Mouse (Mus musculus): ENCODE results near the gene Tanc1. TPM values are rescaled to one million over a fixed set of nuclear protein-coding genes. Genes with fewer than 3 reads are reported as not detected.

Gene Tanc1
- total and polyA plus RNA-seq, 3 experiments, result 0.03 to 6.9 (median 0.49) TPM

DNA sequence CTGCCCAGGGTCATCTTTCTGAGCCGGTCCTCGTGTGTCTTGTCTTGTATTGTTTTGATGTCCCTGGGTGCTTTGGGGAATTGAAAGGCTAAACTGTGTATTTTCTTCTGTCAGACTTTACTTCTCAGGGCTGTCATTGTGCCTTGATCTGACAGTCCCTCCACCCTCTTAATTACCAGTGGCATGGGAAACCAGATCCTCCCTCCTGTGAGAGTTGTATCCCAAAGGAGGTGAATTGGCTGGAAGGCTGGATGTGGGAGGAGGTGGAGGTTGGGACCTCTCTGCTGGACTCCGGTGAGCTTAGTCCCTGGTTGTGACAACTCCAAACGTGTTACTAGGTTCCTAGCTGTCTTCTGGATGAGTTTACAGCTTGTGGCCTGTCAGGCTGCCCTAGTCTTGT, 60.2 kb downstream of the Tanc1 start:
- no peak overlapping the region for H3K4me3 ChIP-seq (ENCODE audit: low read depth, low read length)
- DNase-seq (ENCODE audit: low spot score) (no peak), ATAC-seq (ENCODE audit: extremely low read depth, insufficient number of reproducible peaks, low FRiP score, poor library complexity, severe bottlenecking) (no peak)
- peaks cover 4% of the 10 kb centered on the region; the same call in 1 of the 2 replicates for H3K27me3 ChIP-seq (ENCODE audit: insufficient read depth, low read length)
- H3K36me3 ChIP-seq (replicated peaks), result no peaks in the 10 kb centered on the region
- no peaks in the 10 kb centered on the region for H3K4me1 ChIP-seq (ENCODE audit: insufficient read depth, low read depth, low read length)
- no peak for TF ChIP-seq POLR2AphosphoS5 (IDR thresholded peaks at IDR 0.05; ENCODE audit: insufficient replicate concordance, low read depth, low read length)
- no peak for TF ChIP-seq GATA2 (IDR thresholded peaks at IDR 0.05; ENCODE audit: borderline replicate concordance, low read depth, low read length)
- TF ChIP-seq GATA1 (IDR thresholded peaks at IDR 0.05; ENCODE audit: borderline replicate concordance, low read length), result no peak
- TF ChIP-seq CTCF (IDR thresholded peaks at IDR 0.05; ENCODE audit: low read depth, low read length), result no peak
- TF ChIP-seq TAL1 (conservative IDR thresholded peaks at IDR 0.05; ENCODE audit: low read depth, low read length), result no peak
- H3K9me3 ChIP-seq (replicated peaks), result no peaks in the 10 kb centered on the region

- ATAC-seq (ENCODE audit: extremely low read depth, insufficient number of reproducible peaks, low FRiP score, poor library complexity, severe bottlenecking) (no peak), DNase-seq (ENCODE audit: low spot score) (no peak)
- TF ChIP-seq POLR2AphosphoS5 (IDR thresholded peaks at IDR 0.05; ENCODE audit: insufficient replicate concordance, low read depth, low read length) (no peak), TAL1 (conservative IDR thresholded peaks at IDR 0.05; ENCODE audit: low read depth, low read length) (no peak), GATA1 (IDR thresholded peaks at IDR 0.05; ENCODE audit: borderline replicate concordance, low read length) (no peak), CTCF (IDR thresholded peaks at IDR 0.05; ENCODE audit: low read depth, low read length) (no peak), GATA2 (IDR thresholded peaks at IDR 0.05; ENCODE audit: borderline replicate concordance, low read depth, low read length) (no peak)
- no peak overlapping the region for H3K4me3 ChIP-seq (ENCODE audit: low read depth, low read length)
- H3K9me3 ChIP-seq (replicated peaks), result no peaks in the 10 kb centered on the region
- H3K4me1 ChIP-seq (ENCODE audit: insufficient read depth, low read depth, low read length), result no peaks in the 10 kb centered on the region
- peaks cover 4% of the 10 kb centered on the region; the same call in 1 of the 2 replicates for H3K27me3 ChIP-seq (ENCODE audit: insufficient read depth, low read length)
- no peaks in the 10 kb centered on the region for H3K36me3 ChIP-seq (replicated peaks)
These were observed 60.8 kb downstream of the Tanc1 start for GRCm38 (mm10) chr2:59672686-59673085.

- ATAC-seq (ENCODE audit: extremely low read depth, insufficient number of reproducible peaks, low FRiP score, poor library complexity, severe bottlenecking) (no peak), DNase-seq (ENCODE audit: low spot score) (no peak)
- H3K36me3 ChIP-seq (replicated peaks), result no peaks in the 10 kb centered on the region
- TF ChIP-seq POLR2AphosphoS5 (IDR thresholded peaks at IDR 0.05; ENCODE audit: insufficient replicate concordance, low read depth, low read length) (no peak), CTCF (IDR thresholded peaks at IDR 0.05; ENCODE audit: low read depth, low read length) (no peak), GATA1 (IDR thresholded peaks at IDR 0.05; ENCODE audit: borderline replicate concordance, low read length) (no peak), GATA2 (IDR thresholded peaks at IDR 0.05; ENCODE audit: borderline replicate concordance, low read depth, low read length) (no peak), TAL1 (conservative IDR thresholded peaks at IDR 0.05; ENCODE audit: low read depth, low read length) (no peak)
- H3K4me3 ChIP-seq (ENCODE audit: low read depth, low read length), result no peak overlapping the region
- no peaks in the 10 kb centered on the region for H3K4me1 ChIP-seq (ENCODE audit: insufficient read depth, low read depth, low read length)
- no peaks in the 10 kb centered on the region for H3K9me3 ChIP-seq (replicated peaks)
- H3K27me3 ChIP-seq (ENCODE audit: insufficient read depth, low read length), result peaks cover 4% of the 10 kb centered on the region; the same call in 1 of the 2 replicates
These were observed 61.5 kb downstream of the Tanc1 start for GRCm38 (mm10) chr2:59673351-59673750.

DNA sequence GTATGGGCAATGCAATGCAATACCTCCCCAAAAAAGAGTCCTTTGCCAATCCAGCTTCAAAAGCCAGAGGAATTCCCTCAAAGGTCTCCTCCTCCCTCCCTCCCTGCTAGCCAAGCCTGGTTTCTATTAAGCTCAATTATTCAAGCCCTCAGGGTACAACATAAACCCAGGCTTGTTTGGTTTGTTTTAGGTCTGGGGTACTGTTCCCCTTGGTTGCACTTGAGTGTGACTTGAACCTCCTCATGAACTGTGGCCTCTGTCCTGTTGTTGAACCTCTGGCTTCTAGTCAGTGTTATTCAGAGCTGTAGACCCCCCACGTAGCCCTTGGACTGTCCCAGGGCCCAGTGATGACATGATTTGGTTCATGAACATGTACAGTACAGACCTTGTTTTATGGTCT, 62.0 kb downstream of the Tanc1 start:
- no peaks in the 10 kb centered on the region for H3K4me1 ChIP-seq (ENCODE audit: insufficient read depth, low read depth, low read length)
- TF ChIP-seq CTCF (IDR thresholded peaks at IDR 0.05; ENCODE audit: low read depth, low read length) (no peak), GATA2 (IDR thresholded peaks at IDR 0.05; ENCODE audit: borderline replicate concordance, low read depth, low read length) (no peak), GATA1 (IDR thresholded peaks at IDR 0.05; ENCODE audit: borderline replicate concordance, low read length) (no peak), POLR2AphosphoS5 (IDR thresholded peaks at IDR 0.05; ENCODE audit: insufficient replicate concordance, low read depth, low read length) (no peak), TAL1 (conservative IDR thresholded peaks at IDR 0.05; ENCODE audit: low read depth, low read length) (no peak)
- H3K9me3 ChIP-seq (replicated peaks), result no peaks in the 10 kb centered on the region
- no peaks in the 10 kb centered on the region for H3K36me3 ChIP-seq (replicated peaks)
- H3K27me3 ChIP-seq (ENCODE audit: insufficient read depth, low read length), result peaks cover 4% of the 10 kb centered on the region; the same call in 1 of the 2 replicates
- DNase-seq (ENCODE audit: low spot score) (no peak), ATAC-seq (ENCODE audit: extremely low read depth, insufficient number of reproducible peaks, low FRiP score, poor library complexity, severe bottlenecking) (no peak)
- no peak overlapping the region for H3K4me3 ChIP-seq (ENCODE audit: low read depth, low read length)

DNA sequence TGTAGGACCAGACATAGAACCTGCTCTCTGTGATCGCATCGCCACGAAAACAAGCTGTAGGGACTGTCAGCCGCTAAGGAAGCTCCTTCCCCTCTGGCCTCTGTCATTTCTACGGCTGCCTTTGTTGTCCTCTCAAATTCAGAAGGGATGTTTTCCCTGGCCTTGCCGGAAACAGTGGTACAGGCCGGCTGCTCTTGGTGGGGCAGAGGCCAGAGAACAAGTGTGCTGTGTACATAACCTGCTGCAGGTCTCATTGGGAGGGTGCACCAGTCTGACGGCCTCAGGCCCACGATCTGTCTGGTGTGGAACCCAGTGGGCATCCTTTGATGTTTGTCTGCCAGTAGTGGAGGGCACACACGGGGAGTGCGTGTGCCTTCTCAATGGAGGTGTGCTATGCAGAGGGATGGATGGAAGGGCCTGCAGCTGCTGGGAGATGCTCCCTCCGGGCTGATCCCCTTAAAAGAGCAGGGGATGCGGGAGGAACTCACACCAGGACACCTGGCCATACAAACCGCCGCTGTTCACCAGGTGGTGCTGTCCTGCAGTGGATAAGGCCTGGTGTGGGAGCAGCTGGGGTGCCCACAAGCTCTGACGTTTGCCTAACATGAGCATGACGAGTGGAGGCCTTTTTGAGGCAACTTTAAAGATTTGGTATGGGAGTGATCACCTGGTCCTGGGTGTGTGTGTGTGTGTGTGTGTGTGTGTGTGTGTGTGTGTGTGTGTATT, 63.6 kb downstream of the Tanc1 start:
- DNase-seq (ENCODE audit: low spot score) (no peak), ATAC-seq (ENCODE audit: extremely low read depth, insufficient number of reproducible peaks, low FRiP score, poor library complexity, severe bottlenecking) (no peak)
- H3K4me3 ChIP-seq (ENCODE audit: low read depth, low read length), result no peak overlapping the region
- H3K9me3 ChIP-seq (replicated peaks), result no peaks in the 10 kb centered on the region
- TF ChIP-seq TAL1 (conservative IDR thresholded peaks at IDR 0.05; ENCODE audit: low read depth, low read length), result no peak
- TF ChIP-seq GATA1 (IDR thresholded peaks at IDR 0.05; ENCODE audit: borderline replicate concordance, low read length), result no peak
- TF ChIP-seq GATA2 (IDR thresholded peaks at IDR 0.05; ENCODE audit: borderline replicate concordance, low read depth, low read length), result no peak
- TF ChIP-seq CTCF (IDR thresholded peaks at IDR 0.05; ENCODE audit: low read depth, low read length), result no peak
- no peak for TF ChIP-seq POLR2AphosphoS5 (IDR thresholded peaks at IDR 0.05; ENCODE audit: insufficient replicate concordance, low read depth, low read length)
- peaks cover 2% of the 10 kb centered on the region; the same call in 1 of the 2 replicates for H3K27me3 ChIP-seq (ENCODE audit: insufficient read depth, low read length)
- no peaks in the 10 kb centered on the region for H3K36me3 ChIP-seq (replicated peaks)
- no peaks in the 10 kb centered on the region for H3K4me1 ChIP-seq (ENCODE audit: insufficient read depth, low read depth, low read length)

DNA sequence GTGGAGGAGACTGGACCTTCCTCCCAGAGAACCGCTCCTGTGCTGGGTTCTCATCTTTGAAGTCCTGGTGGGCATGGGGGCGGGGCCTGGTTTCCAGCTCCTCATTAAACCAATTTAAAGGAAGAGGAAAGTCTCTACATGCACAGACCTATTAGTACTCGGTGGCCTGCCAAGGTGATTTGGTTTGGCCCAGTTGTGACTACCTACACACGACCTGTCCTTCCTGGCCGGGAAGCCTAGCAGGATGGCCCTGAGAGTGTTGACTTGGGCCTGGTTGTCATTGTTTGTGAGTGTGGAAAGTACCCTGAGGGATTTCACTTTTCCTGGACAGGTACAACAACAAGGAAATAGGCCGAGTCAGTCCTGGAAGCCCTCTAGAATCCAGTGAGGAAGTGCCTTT, 64.2 kb downstream of the Tanc1 start:
- H3K4me1 ChIP-seq (ENCODE audit: insufficient read depth, low read depth, low read length), result no peaks in the 10 kb centered on the region

More for the DNA sequence above, 64.2 kb downstream of the Tanc1 start:
- H3K9me3 ChIP-seq (replicated peaks), result no peaks in the 10 kb centered on the region
- H3K36me3 ChIP-seq (replicated peaks), result no peaks in the 10 kb centered on the region
- ATAC-seq (ENCODE audit: extremely low read depth, insufficient number of reproducible peaks, low FRiP score, poor library complexity, severe bottlenecking) (no peak), DNase-seq (ENCODE audit: low spot score) (no peak)
- TF ChIP-seq GATA2 (IDR thresholded peaks at IDR 0.05; ENCODE audit: borderline replicate concordance, low read depth, low read length), result no peak
- TF ChIP-seq POLR2AphosphoS5 (IDR thresholded peaks at IDR 0.05; ENCODE audit: insufficient replicate concordance, low read depth, low read length), result no peak
- TF ChIP-seq CTCF (IDR thresholded peaks at IDR 0.05; ENCODE audit: low read depth, low read length), result no peak
- no peak for TF ChIP-seq GATA1 (IDR thresholded peaks at IDR 0.05; ENCODE audit: borderline replicate concordance, low read length)
- TF ChIP-seq TAL1 (conservative IDR thresholded peaks at IDR 0.05; ENCODE audit: low read depth, low read length), result no peak
- no peak overlapping the region for H3K4me3 ChIP-seq (ENCODE audit: low read depth, low read length)
- H3K27me3 ChIP-seq (ENCODE audit: insufficient read depth, low read length), result no peaks in the 10 kb centered on the region; the same call in 1 of the 2 replicates

All from G1E (cell line).